Mouse (Mus musculus) lung, adult 2 months (tissue): ENCODE results near the gene Nrbp1.

ENCODE experiments used
- CTCF ChIP-seq: fragments of 200-500 bp; IDR thresholded peaks from 2 replicates; pipeline ENCODE4 v1.5.1; 2011; ENCODE audit warnings: mild to moderate bottlenecking, low read length, control low read depth; ENCODE audit not compliant: insufficient read depth
- POLR2A ChIP-seq: fragments of 200-500 bp; IDR thresholded peaks from 2 replicates; pipeline ENCODE4 v1.6.1; 2011; ENCODE audit warnings: low read depth, mild to moderate bottlenecking, control low read depth, low read length, borderline replicate concordance; ENCODE audit errors: extremely low read depth

DNA sequence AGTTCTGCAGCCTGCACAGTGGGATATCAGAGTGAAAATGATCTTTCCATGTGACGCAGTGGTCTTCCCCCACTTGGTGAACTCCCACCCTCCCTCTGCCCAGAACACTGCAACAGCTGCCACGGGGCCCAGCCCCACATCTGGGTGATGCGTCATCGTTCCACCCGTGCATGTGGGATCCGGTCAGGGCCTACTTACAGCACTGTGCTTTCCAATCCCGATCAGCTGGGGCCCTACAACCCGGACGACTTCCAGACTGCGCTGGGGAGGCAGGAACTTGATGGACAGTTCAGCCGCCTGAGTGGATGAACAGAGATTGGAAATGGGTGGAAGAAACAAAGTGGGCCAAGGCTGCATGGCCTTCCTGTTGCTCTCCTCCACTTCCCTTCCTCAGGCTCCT is 17.0 kb downstream of the Nrbp1 start:
- TF ChIP-seq POLR2A (no peak), CTCF (no peak)
